In the genomic region with DNA sequence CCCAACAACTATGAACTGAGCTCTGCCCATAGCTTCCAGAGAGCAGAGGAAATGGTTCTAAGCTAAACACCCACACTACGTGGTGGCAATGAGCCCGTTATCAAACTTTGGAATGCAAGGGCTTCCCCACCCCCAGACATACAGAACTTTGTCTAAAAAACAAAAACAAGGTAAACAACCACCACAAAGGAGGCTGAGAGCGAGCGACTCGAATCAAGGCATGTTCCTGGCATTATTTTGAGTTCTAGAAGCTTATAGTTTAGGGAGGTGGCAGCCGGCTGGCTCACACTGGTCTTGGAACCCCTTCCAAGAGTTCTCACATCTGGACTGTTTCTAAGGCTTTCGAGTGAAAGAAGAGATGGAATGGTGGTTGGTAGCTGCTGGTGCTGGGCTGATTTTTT, we compare ENCODE assay signal across 8 mouse cellular contexts. TPM values are rescaled to one million over a fixed set of nuclear protein-coding genes. Genes with fewer than 3 reads are reported as not detected.
DNase-seq lines count a peak whose midpoint lies in the region; ATAC-seq and TF ChIP-seq lines count a peak whose summit lies in the region.

No protein-coding gene starts in this region.

- no peak for TF ChIP-seq CTCF in spleen, adult 2 months (IDR thresholded peaks at IDR 0.05; ENCODE audit: extremely low read depth, insufficient read depth, insufficient read length, insufficient replicate concordance)

- no peaks in the 10 kb centered on the region for H3K9me3 ChIP-seq in hindbrain, embryonic 14.5 days (ENCODE audit: control insufficient read depth, low read length)
- no peaks in the 10 kb centered on the region for H3K9me3 ChIP-seq in liver, embryonic 13.5 days (replicated peaks)
- no peaks in the 10 kb centered on the region for H3K9me3 ChIP-seq in neural tube, embryonic 12.5 days

- H3K36me3 ChIP-seq in spleen, adult 2 months (ENCODE audit: control insufficient read depth, insufficient read depth, low read length): peaks cover 24% of the 10 kb centered on the region
- H3K36me3 ChIP-seq in hindbrain, embryonic 14.5 days (replicated peaks; ENCODE audit: control insufficient read depth, insufficient read depth): 0 out of 2 replicates have a peak, but pooled peaks cover 5% of the 10 kb centered on the region
- H3K36me3 ChIP-seq in liver, embryonic 13.5 days: peaks cover 25% of the 10 kb centered on the region
- peaks cover 5% of the 10 kb centered on the region; the same call in 1 of the 2 replicates for H3K36me3 ChIP-seq in neural tube, embryonic 12.5 days

- no peak for TF ChIP-seq POLR2A in spleen, adult 2 months (IDR thresholded peaks at IDR 0.05; ENCODE audit: low read depth, low read length)

- H3K4me1 ChIP-seq in spleen, adult 2 months (ENCODE audit: control insufficient read depth, insufficient read depth, insufficient read length): peaks cover 8% of the 10 kb centered on the region; the same call in 1 of the 2 replicates
- H3K4me1 ChIP-seq in hindbrain, embryonic 14.5 days (replicated peaks; ENCODE audit: control insufficient read depth, insufficient read depth, low read length): peaks cover 11% of the 10 kb centered on the region; the same call in 1 of the 2 replicates
- H3K4me1 ChIP-seq in liver, embryonic 13.5 days (replicated peaks): peaks cover 63% of the 10 kb centered on the region
- peaks cover 48% of the 10 kb centered on the region for H3K4me1 ChIP-seq in neural tube, embryonic 12.5 days

- peak in 1 of 2 experiments; percentile 5 for DNase-seq in spleen, adult 2 months (ENCODE audit: low read depth in 1 of 2, low spot score in 2 of 2)
- no peak for DNase-seq in spleen, postnatal 14 days (ENCODE audit: low spot score in 2 of 2)
- peak; percentile 38 for DNase-seq in embryo, embryonic 9.5 days (ENCODE audit: extremely low spot score)
- DNase-seq in hindbrain, embryonic 14.5 days (ENCODE audit: low spot score): no peak
- peak; percentile 37 for DNase-seq in liver, embryonic 13.5 days
- DNase-seq in cerebellum, adult 11 months: no peak

- H3K27me3 ChIP-seq in spleen, adult 2 months (ENCODE audit: control insufficient read depth, insufficient read depth, low read length): no peaks in the 10 kb centered on the region
- peaks cover 27% of the 10 kb centered on the region for H3K27me3 ChIP-seq in hindbrain, embryonic 14.5 days (ENCODE audit: control insufficient read depth, insufficient read depth, low read length)
- no peaks in the 10 kb centered on the region for H3K27me3 ChIP-seq in liver, embryonic 13.5 days
- H3K27me3 ChIP-seq in neural tube, embryonic 12.5 days (replicated peaks): peaks cover 8% of the 10 kb centered on the region

- peak overlapping the region; percentile 70 for H3K9ac ChIP-seq in hindbrain, embryonic 14.5 days
- peak overlapping the region; percentile 99 for H3K9ac ChIP-seq in liver, embryonic 13.5 days
- H3K9ac ChIP-seq in neural tube, embryonic 12.5 days: peak overlapping the region; percentile 88

- peak overlapping the region; percentile 95 for H3K4me3 ChIP-seq in spleen, adult 2 months (ENCODE audit: extremely low read depth, insufficient read depth, insufficient read length)
- H3K4me3 ChIP-seq in hindbrain, embryonic 14.5 days (replicated peaks; ENCODE audit: low read length): peak overlapping the region; percentile 48
- H3K4me3 ChIP-seq in liver, embryonic 13.5 days (replicated peaks): peak overlapping the region; percentile 97
- peak overlapping the region; percentile 73 for H3K4me3 ChIP-seq in neural tube, embryonic 12.5 days

- under 1% methylated on average over 7 of the region's 7 CpGs for WGBS in spleen, adult 2 months
- 9% methylated on average over 7 of the region's 7 CpGs for WGBS in hindbrain, embryonic 14.5 days
- WGBS in liver, embryonic 13.5 days (ENCODE audit: insufficient replicate concordance): under 1% methylated on average over 7 of the region's 7 CpGs
- under 1% methylated on average over 7 of the region's 7 CpGs for WGBS in neural tube, embryonic 12.5 days

- ATAC-seq in hindbrain, embryonic 14.5 days (ENCODE audit: low FRiP score): no peak
- ATAC-seq in liver, embryonic 13.5 days (ENCODE audit: low read depth): no peak
- no peak for ATAC-seq in neural tube, embryonic 12.5 days (ENCODE audit: low FRiP score, low read depth)
- no peak for ATAC-seq in megakaryocyte progenitor cell, adult 5-6 weeks (replicated peaks; ENCODE audit: poor library complexity)

- peak overlapping the region; percentile 53 for H3K4me2 ChIP-seq in hindbrain, embryonic 14.5 days (replicated peaks)
- peak overlapping the region; percentile 96 for H3K4me2 ChIP-seq in liver, embryonic 13.5 days
- peak overlapping the region; percentile 73 for H3K4me2 ChIP-seq in neural tube, embryonic 12.5 days (replicated peaks)

- peak overlapping the region; percentile 97 for H3K27ac ChIP-seq in spleen, adult 2 months (ENCODE audit: insufficient read depth, low read length)
- peak overlapping the region; percentile 67 for H3K27ac ChIP-seq in hindbrain, embryonic 14.5 days
- peak overlapping the region; percentile 91 for H3K27ac ChIP-seq in liver, embryonic 13.5 days
- H3K27ac ChIP-seq in neural tube, embryonic 12.5 days: no peak overlapping the region

RNA-seq across cellular contexts. Expression of a gene that starts 2.7 kb away (rescaled TPM):
- 146 and 261 TPM in 2 replicates for polyA plus RNA-seq in spleen, adult 2 months (2012; rRNA removed)
- polyA plus RNA-seq in hindbrain, embryonic 14.5 days (2014; fragmentation: Nextera tagmentation; extraction: Ambion mirVana): 6.8 and 7.9 TPM in 2 replicates
- polyA plus RNA-seq in liver, embryonic 13.5 days (2015; fragmentation: Nextera tagmentation; extraction: Ambion mirVana): 8.9 and 10.0 TPM in 2 replicates
- 12.5 and 13.4 TPM in 2 replicates for polyA plus RNA-seq in neural tube, embryonic 12.5 days (2016; fragmentation: Nextera tagmentation; extraction: Ambion mirVana)
- total RNA-seq in megakaryocyte progenitor cell, adult 5-6 weeks (2015): 269 and 286 TPM in 2 replicates
- 98.9 and 112 TPM in 2 replicates for total RNA-seq in megakaryocyte progenitor cell, adult 5-6 weeks (2017)

Comparison
In these comparisons a context has a peak if more than half of its experiments do, and no peak if none do; other contexts are left out.
1. DNase-seq: peak in embryo, embryonic 9.5 days (single experiment) and liver, embryonic 13.5 days (single experiment); none in spleen, postnatal 14 days (0 of 2), hindbrain, embryonic 14.5 days (single experiment) and cerebellum, adult 11 months (single experiment).
2. RNA of a gene that starts 2.7 kb away (polyA plus RNA-seq): 146 to 261 TPM in spleen, adult 2 months; 12.5 to 13.4 TPM in neural tube, embryonic 12.5 days, 8.9 to 10.0 TPM in liver, embryonic 13.5 days and 6.8 to 7.9 TPM in hindbrain, embryonic 14.5 days; every median in the first group is over 10 times any median in the second.
3. Peak in every context shown above with its lines, with median percentiles within 50 percentile points of each other: H3K4me3 ChIP-seq, H3K4me2 ChIP-seq and H3K9ac ChIP-seq.